Mouse (Mus musculus): ENCODE measurements around the gene Zmynd8. TPM values are rescaled to one million over a fixed set of nuclear protein-coding genes. Genes with fewer than 3 reads are reported as not detected.

Gene Zmynd8
- polyA plus RNA-seq, 1 experiment from 2014 or later = 53.6 TPM

DNA sequence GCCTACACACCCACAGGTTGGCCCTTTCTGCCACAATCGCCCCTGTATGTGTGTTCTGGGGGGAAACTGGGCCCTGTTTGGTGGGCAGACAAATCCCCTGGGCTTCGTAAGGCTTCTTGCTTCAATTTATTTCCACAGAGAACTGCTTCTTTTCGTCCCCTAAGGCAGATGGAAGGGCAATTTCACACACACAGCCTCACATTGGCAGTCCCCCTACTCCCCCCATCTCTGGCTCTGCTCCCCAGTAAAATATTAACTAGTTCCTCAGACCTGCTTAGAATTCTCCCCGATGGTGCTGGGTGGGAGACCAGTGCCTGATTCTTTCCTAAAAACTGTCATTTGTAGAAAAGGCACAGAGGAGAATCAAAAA lies 12.9 kb downstream of the Zmynd8 start:
- DNase-seq (ENCODE audit: low spot score) = no peak
- 25% methylated on average over 4 of the region's 4 CpGs for WGBS

DNA sequence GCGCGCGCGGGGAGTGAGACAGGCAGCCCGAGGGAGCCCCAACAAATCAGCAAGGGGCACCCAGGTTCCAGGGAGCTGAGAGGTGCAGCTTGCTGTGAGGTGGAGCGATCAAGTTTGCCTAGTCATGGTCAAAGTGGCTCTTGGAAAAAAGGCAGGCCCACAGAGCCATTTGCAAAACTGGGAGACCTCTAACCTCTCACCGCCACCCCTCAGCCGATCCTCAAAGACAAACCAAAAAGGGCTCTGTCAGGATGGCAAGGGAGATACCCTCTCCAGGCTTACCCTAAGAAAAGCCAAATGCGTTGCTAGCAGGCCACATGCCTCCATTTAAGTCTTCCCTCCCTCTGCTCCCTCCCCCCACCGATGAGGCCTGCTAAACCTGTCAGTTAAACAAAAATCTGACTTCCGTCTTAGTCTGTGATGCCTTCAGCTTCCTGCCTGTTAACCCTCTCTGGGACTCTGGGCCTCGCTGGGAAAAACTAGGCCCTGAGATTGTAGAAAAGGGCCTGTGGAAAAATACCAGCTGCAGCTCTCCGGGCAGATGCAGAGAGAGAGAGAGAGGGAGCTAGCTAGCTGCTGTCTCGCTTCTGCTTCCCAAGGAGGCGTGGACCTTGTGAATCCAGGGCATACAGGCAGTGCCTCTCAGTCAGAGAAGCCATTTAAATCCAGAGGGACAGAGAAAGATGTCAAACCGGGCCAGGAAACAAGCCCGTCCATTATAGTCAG lies 13.4 kb downstream of the Zmynd8 start:
- 3% methylated on average over 17 of the region's 17 CpGs for WGBS
- H3K4me1 ChIP-seq (replicated peaks; ENCODE audit: control insufficient read depth, insufficient read depth, low read length) = peaks cover 87% of the 10 kb centered on the region
- H3K9me3 ChIP-seq (ENCODE audit: control insufficient read depth, low read length) = no peaks in the 10 kb centered on the region
- no peaks in the 10 kb centered on the region for H3K36me3 ChIP-seq (ENCODE audit: control insufficient read depth, insufficient read depth, low read length)
- peak overlapping the region; percentile 69 for H3K9ac ChIP-seq (ENCODE audit: low read length)
- no peak overlapping the region for H3K4me3 ChIP-seq (ENCODE audit: low read depth, low read length)
- H3K4me2 ChIP-seq (ENCODE audit: low read length) = peak overlapping the region; percentile 80
- H3K27ac ChIP-seq (ENCODE audit: low read depth) = peak overlapping the region; percentile 100
- DNase-seq (ENCODE audit: low spot score) (peak; percentile 80), ATAC-seq (replicated peaks; ENCODE audit: low FRiP score, low TSS enrichment, low read depth) (peak; percentile 8; the same call in 1 of the 2 replicates)
- no peaks in the 10 kb centered on the region for H3K27me3 ChIP-seq (replicated peaks; ENCODE audit: control insufficient read depth, insufficient read depth, low read length)

More for the DNA sequence above, 12.9 kb downstream of the Zmynd8 start:
- no peaks in the 10 kb centered on the region for H3K27me3 ChIP-seq (replicated peaks; ENCODE audit: control insufficient read depth, insufficient read depth, low read length)
- H3K27ac ChIP-seq (ENCODE audit: low read depth) = peak overlapping the region; percentile 100
- peak overlapping the region; percentile 80 for H3K4me2 ChIP-seq (ENCODE audit: low read length)
- no peak for ATAC-seq (replicated peaks; ENCODE audit: low FRiP score, low TSS enrichment, low read depth)
- no peaks in the 10 kb centered on the region for H3K9me3 ChIP-seq (ENCODE audit: control insufficient read depth, low read length)
- H3K4me3 ChIP-seq (ENCODE audit: low read depth, low read length) = no peak overlapping the region
- peaks cover 82% of the 10 kb centered on the region for H3K4me1 ChIP-seq (replicated peaks; ENCODE audit: control insufficient read depth, insufficient read depth, low read length)
- peak overlapping the region; percentile 69 for H3K9ac ChIP-seq (ENCODE audit: low read length)
- no peaks in the 10 kb centered on the region for H3K36me3 ChIP-seq (ENCODE audit: control insufficient read depth, insufficient read depth, low read length)

DNA sequence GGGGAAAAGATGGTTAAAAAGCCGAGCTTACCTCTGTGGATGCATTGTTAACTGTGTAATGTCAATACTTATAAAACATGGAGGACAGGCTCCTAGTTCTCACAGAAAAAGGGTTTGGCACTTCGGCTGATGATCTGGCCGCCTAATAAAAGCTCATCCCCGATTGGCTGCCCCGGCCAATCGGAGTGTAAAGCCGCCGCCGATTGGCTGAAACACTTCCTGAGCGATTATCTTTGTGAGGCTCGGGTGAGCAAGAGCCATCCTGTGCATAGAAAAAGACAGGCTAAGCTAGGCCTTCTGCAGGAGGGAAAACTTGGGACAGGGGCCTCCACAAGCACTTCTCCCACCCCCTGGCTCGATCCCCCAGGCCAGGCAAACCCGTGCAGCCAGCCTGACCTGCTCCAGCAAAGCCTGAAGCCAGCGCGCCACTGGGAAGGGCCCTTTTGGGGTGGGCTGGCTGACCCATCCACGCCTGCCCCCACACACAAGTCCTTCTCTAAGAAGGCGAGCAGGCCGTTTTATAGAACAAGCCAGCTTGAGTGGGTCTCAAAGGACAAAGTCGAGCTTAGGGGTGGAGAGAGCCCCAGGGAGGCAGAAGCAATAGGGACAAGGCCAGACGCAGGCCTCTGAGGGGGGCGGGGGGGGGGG lies 14.1 kb downstream of the Zmynd8 start:
- peak; percentile 100 for DNase-seq (ENCODE audit: low spot score)
- Histone ChIP-seq H3K36me3 (ENCODE audit: control insufficient read depth, insufficient read depth, low read length) (no peaks in the 10 kb centered on the region), H3K4me2 (ENCODE audit: low read length) (peak overlapping the region; percentile 80), H3K27me3 (replicated peaks; ENCODE audit: control insufficient read depth, insufficient read depth, low read length) (no peaks in the 10 kb centered on the region), H3K27ac (ENCODE audit: low read depth) (peak overlapping the region; percentile 100), H3K9me3 (ENCODE audit: control insufficient read depth, low read length) (no peaks in the 10 kb centered on the region), H3K4me1 (replicated peaks; ENCODE audit: control insufficient read depth, insufficient read depth, low read length) (peaks cover 94% of the 10 kb centered on the region), H3K9ac (ENCODE audit: low read length) (peak overlapping the region; percentile 69), H3K4me3 (ENCODE audit: low read depth, low read length) (peak overlapping the region; percentile 35)
- peak; percentile 54 for ATAC-seq (replicated peaks; ENCODE audit: low FRiP score, low TSS enrichment, low read depth)
- 3% methylated on average over 21 of the region's 21 CpGs for WGBS

DNA sequence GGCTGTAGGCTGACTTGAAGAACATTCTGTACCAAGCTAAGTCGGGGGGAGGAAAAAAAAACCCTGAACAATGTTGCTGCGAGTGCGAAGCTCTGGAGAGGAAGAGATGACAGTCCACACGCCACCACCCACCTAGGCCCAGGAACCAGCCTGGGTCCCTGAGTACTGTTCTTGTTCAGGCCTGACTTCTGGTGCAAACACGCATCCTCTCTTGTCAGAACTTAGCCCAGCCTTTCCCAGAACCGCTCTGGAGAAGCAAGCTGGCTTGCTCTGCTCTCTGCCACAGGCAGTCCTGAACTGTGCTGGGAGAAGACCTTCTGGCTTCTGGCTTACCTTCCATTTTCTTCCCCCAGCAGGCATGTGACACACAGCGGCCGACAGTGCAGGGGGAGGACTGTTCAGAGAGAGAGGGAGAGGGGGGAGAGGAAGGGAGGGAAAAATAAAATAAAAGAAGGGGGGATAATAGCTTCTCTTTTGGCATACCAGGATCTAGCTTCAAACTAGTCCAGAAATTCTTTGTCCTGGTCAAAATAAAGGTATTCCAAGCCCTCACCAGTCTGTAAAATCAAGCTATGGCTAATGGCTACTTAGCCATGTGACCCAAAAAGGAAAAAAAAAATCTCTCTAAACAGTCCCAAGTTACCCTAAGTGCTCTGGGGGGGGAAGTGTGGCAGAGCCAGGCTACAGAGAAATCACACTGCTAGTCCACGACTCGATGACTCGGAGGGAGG lies 14.8 kb downstream of the Zmynd8 start:
- 5% methylated on average over 11 of the region's 11 CpGs for WGBS
- no peaks in the 10 kb centered on the region for H3K27me3 ChIP-seq (replicated peaks; ENCODE audit: control insufficient read depth, insufficient read depth, low read length)
- peak overlapping the region; percentile 100 for H3K27ac ChIP-seq (ENCODE audit: low read depth)
- no peaks in the 10 kb centered on the region for H3K36me3 ChIP-seq (ENCODE audit: control insufficient read depth, insufficient read depth, low read length)
- peak overlapping the region; percentile 80 for H3K4me2 ChIP-seq (ENCODE audit: low read length)
- H3K4me3 ChIP-seq (ENCODE audit: low read depth, low read length) = peak overlapping the region; percentile 35
- H3K9me3 ChIP-seq (ENCODE audit: control insufficient read depth, low read length) = no peaks in the 10 kb centered on the region
- H3K9ac ChIP-seq (ENCODE audit: low read length) = peak overlapping the region; percentile 46
- peaks cover 95% of the 10 kb centered on the region for H3K4me1 ChIP-seq (replicated peaks; ENCODE audit: control insufficient read depth, insufficient read depth, low read length)
- DNase-seq (ENCODE audit: low spot score) (no peak), ATAC-seq (replicated peaks; ENCODE audit: low FRiP score, low TSS enrichment, low read depth) (no peak)

DNA sequence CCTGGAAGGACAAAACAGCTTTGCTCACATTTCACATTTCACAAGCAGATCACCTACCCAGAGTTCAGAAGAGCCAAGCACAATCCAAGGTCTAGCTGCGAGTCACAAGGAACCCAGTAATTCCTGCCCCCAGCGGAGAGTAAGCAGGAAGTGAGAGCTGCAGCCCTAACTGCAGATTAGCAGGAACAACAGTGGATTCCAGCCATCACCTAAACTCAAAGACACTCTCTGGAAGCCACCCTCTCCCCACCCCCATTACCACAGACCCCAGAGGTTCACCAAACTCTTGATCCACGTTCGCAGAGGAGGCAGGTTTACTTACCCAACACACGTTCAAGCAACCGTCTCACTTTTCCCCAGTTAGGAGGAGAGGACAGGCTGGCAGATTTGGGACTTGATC lies 15.8 kb downstream of the Zmynd8 start:
- peak overlapping the region; percentile 80 for H3K4me2 ChIP-seq (ENCODE audit: low read length)
- DNase-seq (ENCODE audit: low spot score) (no peak), ATAC-seq (replicated peaks; ENCODE audit: low FRiP score, low TSS enrichment, low read depth) (no peak)
- no peaks in the 10 kb centered on the region for H3K27me3 ChIP-seq (replicated peaks; ENCODE audit: control insufficient read depth, insufficient read depth, low read length)
- no peaks in the 10 kb centered on the region for H3K36me3 ChIP-seq (ENCODE audit: control insufficient read depth, insufficient read depth, low read length)
- peak overlapping the region; percentile 100 for H3K27ac ChIP-seq (ENCODE audit: low read depth)
- H3K4me1 ChIP-seq (replicated peaks; ENCODE audit: control insufficient read depth, insufficient read depth, low read length) = peaks cover 95% of the 10 kb centered on the region
- H3K9me3 ChIP-seq (ENCODE audit: control insufficient read depth, low read length) = no peaks in the 10 kb centered on the region
- peak overlapping the region; percentile 35 for H3K4me3 ChIP-seq (ENCODE audit: low read depth, low read length)
- H3K9ac ChIP-seq (ENCODE audit: low read length) = peak overlapping the region; percentile 46
- WGBS = 5% methylated on average over 6 of the region's 6 CpGs

DNA sequence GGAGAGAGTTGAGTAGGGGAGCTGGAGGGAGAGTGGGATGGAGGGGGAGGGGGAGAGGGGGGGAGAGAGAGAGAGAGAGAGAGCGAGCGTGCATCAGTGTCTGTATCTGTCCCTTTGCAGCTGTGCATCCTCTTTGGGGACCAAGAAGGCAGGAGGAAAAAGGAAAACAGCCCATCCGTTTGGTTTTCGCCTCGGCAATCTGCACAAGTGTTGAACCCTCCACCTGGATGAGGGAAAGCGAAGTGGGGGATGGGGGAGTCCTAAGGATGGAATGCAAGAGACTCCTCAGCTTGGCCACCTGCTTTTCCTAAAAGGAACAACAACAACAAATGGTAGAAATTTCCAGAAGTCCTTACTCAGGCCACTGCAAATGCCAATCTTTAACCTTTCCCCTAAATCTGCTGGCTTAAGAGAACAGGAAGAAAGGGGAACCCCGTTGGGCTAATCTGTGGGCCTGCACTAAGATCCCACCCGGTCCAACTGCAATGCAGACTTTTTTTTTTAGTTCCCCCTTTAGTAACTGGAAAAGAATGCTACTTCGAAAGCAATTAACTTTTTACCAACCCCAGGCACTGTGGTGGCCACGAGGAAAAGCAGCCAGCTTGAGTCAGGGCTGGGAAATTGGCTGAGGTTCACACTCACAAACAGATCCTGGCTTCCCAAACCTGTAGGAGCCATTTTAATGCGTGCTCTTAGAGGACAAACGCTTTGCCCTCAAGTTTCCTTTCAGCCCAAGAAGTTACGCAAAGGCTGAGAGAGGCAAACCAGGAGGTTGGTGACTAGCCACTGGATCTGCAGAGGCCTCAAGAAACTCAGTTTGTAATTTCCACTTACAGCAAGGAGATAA lies 17.0 kb downstream of the Zmynd8 start:
- peak overlapping the region; percentile 46 for H3K9ac ChIP-seq (ENCODE audit: low read length)
- H3K36me3 ChIP-seq (ENCODE audit: control insufficient read depth, insufficient read depth, low read length) = peaks cover 8% of the 10 kb centered on the region
- no peaks in the 10 kb centered on the region for H3K27me3 ChIP-seq (replicated peaks; ENCODE audit: control insufficient read depth, insufficient read depth, low read length)
- H3K4me3 ChIP-seq (ENCODE audit: low read depth, low read length) = peak overlapping the region; percentile 35
- ATAC-seq (replicated peaks; ENCODE audit: low FRiP score, low TSS enrichment, low read depth) = no peak
- H3K4me1 ChIP-seq (replicated peaks; ENCODE audit: control insufficient read depth, insufficient read depth, low read length) = peaks cover 95% of the 10 kb centered on the region
- WGBS = 16% methylated on average over 13 of the region's 13 CpGs
- H3K4me2 ChIP-seq (ENCODE audit: low read length) = peak overlapping the region; percentile 80
- no peaks in the 10 kb centered on the region for H3K9me3 ChIP-seq (ENCODE audit: control insufficient read depth, low read length)
- peak overlapping the region; percentile 100 for H3K27ac ChIP-seq (ENCODE audit: low read depth)
- DNase-seq (ENCODE audit: low spot score) = no peak

DNA sequence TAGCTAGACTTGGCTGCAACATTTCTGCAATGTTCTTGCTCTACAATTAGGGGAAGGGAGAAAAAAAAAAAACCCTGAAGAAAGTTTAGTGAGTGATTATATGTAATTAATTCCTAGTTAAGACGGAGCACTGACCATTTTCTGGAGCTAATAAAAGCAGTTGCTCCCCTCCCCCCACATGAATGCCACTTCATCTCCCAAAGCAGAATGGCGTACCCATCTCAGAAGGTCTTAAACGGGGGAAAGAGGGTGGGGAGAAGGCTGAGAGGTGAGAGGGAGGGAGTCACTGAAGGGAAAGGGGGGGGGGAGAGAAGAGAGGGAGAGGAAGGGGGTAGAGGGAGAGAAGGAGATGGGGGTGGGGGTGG lies 17.6 kb downstream of the Zmynd8 start:
- peaks cover 95% of the 10 kb centered on the region for H3K4me1 ChIP-seq (replicated peaks; ENCODE audit: control insufficient read depth, insufficient read depth, low read length)
- no peak for DNase-seq (ENCODE audit: low spot score)

More for the DNA sequence above, 17.6 kb downstream of the Zmynd8 start:
- Histone ChIP-seq H3K9ac (ENCODE audit: low read length) (no peak overlapping the region), H3K36me3 (ENCODE audit: control insufficient read depth, insufficient read depth, low read length) (peaks cover 11% of the 10 kb centered on the region), H3K27me3 (replicated peaks; ENCODE audit: control insufficient read depth, insufficient read depth, low read length) (no peaks in the 10 kb centered on the region), H3K4me3 (ENCODE audit: low read depth, low read length) (peak overlapping the region; percentile 2), H3K9me3 (ENCODE audit: control insufficient read depth, low read length) (no peaks in the 10 kb centered on the region), H3K27ac (ENCODE audit: low read depth) (peak overlapping the region; percentile 100), H3K4me2 (ENCODE audit: low read length) (peak overlapping the region; percentile 80)
- no peak for ATAC-seq (replicated peaks; ENCODE audit: low FRiP score, low TSS enrichment, low read depth)
- WGBS = 10% methylated on average over 3 of the region's 3 CpGs

All from intestine, embryonic 14.5 days (tissue).